Mouse (Mus musculus) adipocyte (in vitro differentiated cells): ENCODE measurements around the gene Gm5617.
A peak's percentile ranks its signal among the peaks of the same experiment; 100 is the strongest.
"Not testable (repeated sequence)": the region's sequence is repeated elsewhere in the genome, so short reads cannot be mapped to it uniquely, and the experiment has no call there.

Experiments
- DNase-seq: peaks from one replicate; pipeline ENCODE4 v3.0.0-alpha.2; 2016; ENCODE audit warnings: low spot score

Gm5617 gene

DNA sequence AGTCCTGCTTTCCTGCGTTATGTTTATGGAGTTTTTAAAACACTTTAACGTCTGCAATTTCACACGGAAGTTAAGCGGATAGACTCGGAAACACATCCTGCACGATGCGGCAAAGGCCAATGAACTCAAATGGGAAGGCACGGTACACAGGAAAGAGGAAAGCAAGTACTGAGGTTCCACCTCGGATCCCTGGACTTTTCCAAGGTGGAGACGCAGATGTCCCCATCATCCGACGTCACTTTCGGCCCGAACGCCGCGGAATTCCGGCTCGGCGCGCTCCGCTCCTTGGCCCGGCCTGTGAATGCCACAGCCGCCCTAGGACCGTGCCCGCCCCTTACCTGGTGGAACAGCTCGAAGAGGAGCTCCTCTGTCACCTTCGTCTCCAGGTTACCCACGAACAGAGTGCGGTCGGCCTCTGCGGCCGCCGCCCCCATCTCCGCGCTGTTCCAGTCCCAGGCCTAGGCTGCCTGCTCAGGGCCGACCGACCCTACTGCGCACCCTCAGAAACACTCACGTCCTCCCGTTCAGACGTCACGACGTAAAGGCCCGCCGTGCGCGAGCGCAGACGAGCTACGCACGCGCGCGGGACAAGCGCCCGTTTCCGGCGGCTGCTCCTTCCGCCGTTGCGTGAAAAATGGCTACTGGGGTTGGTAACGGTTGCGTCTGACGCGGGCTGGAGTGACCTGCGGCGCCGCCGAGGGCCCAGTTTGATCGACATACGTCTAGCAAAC, at the start of gene Gm5617, which contains the start of gene Rbm7:
Gene Gm5617, plus strand, starts transcription at position 626 of the 731 bp plus-strand sequence.
Gene Rbm7, minus strand, starts transcription at position 483 of the 731 bp plus-strand sequence.
- DNase-seq = peak; percentile 93

DNA sequence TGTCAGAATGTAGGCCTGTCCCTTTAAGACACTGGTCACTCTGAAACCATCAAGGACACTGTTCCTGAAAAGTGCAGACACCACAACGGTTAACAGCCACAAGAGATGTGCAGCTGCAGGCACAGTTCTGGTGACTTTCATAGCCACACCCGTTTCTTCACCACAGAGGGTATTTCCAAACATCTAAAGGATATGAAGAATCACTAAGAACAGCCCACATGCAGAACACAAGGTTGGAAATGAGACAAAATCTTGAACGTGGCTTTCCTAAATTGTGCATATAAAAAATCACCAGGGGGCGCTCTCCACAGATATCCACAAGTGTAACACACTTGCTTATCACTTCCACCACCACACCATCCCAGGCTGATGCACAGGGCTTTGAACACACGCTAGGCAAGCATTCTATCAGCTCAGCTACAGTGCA, 47.4 kb upstream of the Gm5617 start:
- peak; percentile 47 for DNase-seq

DNA sequence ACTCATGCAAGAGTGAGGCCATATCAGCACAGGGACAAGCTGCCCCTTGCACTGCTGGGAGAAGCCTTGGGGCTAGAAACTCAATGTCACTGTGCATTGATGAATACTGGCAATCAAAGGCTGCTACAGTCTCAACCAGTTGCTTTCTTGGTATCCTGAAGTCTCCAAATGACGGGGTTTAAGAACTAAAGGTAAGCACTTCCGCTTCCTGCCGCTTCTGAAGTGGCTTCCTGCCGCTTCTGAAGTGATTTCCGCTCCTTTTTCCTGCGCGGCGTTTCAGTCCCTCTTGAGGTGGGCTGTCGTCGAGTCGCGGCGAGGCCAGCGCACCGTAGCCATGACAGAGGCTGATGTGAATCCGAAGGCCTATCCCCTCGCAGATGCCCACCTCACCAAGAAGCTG, 45.2 kb upstream of the Gm5617 start:
- no peak for DNase-seq

DNA sequence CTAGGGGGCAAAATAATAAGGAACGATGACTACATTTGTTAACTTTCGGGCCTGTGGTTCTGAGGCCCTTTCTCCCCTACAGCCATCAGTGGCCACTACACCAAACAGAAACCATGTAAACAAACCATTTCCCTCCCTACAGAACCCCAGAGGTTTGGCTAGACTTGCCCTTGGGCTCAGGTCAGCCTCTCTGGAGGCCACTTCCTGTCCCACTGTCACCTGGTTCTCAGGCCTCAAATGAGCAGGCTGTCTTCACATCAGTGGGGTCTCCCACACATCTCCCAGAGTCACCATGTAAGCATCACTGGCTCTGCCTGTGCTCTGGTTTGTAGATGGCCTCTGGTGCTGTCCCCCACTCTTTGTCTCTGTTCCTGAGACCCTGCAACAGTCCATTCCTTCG, 39.3 kb upstream of the Gm5617 start:
- DNase-seq = no peak

DNA sequence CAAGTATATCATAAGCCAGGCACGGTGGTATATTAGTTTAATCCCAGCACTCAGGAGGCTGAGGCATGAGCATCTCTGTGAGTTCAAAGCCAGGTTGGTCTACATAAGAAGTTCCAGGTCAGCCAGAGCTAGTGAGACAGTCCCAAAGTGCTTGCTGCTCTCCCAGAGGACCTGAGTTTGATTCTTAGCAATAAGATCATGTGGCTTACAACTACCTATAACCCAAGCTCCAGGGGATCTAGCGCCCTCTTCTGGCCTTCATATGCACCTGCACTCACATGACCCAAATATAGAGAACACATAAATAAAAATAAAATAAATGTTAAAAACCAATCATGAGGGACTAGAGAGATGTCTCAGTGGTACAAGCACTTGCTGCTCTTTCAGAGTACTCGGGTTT, 36.4 kb upstream of the Gm5617 start:
- no peak for DNase-seq

DNA sequence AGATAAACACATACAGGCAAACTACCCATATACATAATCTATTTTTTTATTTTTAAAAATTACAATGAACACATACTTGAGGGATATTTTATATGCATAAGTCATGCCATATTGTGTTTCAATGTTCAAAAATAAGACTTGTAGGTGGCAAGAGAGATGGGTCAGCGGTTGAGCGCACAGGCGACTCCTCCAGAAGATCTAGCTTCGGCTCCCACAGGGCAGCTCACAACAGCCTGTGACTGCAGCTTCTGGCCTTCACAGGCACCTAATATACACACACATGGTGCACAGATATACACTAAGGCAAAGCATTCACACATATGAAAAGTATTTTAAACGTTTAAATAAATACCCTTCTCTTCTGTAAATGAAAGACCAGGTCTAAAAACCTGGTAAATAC, 35.9 kb upstream of the Gm5617 start:
- DNase-seq = no peak

DNA sequence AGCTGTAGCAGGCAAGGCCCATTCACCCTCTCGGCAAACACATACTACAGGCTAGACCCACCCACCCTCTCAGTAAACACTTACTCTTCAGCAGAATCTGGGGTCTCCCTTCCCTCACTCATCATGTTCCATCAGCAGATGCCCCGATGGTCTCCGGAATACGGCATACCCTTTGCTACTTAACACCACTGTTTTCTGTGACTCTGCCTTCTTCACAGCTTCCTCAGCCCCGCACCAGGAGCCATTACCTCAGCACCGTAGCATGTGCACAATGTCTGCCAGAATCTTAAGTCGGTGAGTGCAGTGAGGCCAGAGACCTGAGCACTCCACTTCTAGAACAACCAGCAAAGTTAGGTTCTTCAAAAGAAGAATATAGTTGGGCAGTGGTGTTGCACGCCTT, 34.5 kb upstream of the Gm5617 start:
- DNase-seq = no peak

DNA sequence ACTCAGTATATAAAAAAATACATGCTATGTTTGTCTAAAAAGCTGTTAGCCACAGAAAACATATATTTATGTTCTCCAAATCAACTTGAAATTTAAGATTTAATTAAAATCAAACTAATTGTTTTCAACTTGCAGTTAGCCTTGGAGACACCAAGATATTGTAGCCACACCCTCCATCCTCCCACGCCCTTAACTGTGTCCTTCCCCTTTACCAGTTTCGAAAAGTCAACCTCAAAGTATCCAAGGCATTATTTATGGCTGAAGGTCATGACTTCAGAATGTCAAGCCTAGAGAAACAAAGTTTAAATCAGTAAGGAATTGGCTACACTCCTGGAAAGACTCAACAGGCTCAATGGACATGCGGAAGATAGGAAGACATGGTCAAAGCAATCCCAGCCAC, 33.7 kb upstream of the Gm5617 start:
- DNase-seq = no peak

DNA sequence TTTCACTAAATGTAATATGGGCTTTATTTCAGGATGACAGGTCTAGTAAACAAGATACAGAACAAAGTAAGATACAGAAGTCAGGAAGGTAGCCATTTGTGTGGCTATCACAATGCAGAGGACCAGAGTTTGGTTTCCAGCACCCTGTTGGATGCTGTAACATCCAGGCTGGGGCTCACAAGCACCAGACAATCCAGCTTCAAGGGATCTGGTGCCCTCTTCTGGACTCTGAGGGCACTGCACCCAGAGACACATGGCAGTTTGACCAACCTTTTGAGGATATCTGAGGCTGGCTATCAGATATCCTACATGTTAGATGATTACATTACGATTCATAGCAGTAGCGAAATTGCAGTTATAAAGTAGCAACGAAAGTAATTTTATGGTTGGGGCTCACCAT, 29.6 kb upstream of the Gm5617 start:
- DNase-seq = no peak

DNA sequence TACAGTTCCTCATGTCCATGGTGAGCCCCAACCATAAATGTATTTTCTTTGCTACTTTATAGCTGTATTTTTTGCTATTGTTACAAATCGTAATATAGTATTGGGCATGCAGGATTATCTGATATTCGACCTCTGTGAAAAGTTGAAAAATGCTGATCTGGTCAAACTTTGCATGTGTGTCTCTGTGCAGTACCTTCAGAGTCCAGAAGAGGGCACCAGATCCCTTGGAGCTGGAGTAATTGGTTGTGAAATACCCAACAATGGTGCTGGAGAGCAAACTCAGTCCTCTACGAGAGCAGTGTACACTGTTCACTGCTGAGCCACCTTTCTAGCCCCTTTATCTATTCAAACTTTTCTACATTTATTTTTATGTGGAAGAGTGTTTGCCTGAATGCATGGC, 28.4 kb upstream of the Gm5617 start:
- DNase-seq = peak; percentile 82

DNA sequence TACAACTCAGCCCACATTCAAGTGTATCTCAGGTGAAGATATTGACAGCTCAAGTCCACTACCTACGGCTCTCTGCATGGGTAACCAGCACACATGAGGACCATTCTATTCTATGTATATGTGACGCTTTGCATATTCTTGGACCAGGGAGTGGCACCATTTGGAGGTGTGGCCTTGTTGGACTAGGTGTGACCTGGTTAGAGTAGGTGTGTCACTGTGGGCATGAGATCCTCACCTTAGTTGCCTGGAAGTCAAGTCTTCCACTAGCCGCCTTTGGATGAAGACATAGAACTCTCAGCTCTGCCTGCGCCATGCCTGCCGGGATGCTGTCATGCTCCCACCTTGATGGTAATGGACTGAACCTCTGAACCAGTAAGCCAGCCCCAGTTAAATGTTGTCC, 27.8 kb upstream of the Gm5617 start:
- not testable (repeated sequence) for DNase-seq

DNA sequence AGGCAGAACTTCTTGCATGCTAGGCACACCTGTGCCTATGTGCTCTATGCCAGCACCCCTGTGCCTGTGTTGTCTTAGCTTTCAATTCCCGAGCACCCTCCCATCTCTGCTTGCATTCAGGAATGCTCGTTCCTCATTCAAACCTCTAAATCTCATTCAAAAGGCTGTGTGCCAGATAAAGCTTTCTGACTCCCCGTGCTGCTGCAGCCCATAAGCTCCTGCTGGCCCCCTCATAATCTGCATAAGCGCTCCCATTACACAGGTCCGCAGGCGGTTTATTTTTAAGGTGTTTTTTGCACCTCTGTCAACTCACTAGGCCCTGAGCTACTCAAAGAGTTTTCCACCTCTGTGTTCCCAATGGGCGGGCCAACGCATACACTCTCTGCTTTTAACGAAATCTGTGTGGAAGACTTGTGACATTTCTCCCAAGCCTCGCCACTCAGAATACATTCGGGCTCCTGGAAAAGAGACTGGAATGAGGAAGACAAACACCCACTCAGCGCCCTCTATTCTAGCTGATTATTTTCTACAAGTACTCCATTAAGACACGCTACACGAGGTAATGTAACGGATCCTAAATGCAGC, 22.7 kb upstream of the Gm5617 start:
- no peak for DNase-seq

DNA sequence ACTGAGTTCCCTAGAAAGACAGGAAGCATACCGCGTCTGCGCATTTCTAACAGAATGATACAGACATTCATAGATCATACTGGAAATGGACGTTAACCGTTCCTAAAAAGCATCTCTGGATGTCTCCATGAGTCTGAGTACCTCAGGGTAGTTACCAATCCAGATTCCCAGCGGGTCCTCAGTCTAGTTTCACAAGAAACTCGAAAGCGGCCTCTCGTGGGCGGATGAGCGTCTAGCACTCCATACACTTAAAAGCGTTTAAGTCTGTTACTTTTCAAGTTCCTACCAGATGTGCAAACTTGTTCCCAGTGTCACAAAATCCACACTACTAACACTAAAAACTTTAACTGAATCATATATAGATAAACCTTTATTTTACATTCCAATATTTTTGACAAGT, 22.1 kb upstream of the Gm5617 start:
- DNase-seq = no peak

DNA sequence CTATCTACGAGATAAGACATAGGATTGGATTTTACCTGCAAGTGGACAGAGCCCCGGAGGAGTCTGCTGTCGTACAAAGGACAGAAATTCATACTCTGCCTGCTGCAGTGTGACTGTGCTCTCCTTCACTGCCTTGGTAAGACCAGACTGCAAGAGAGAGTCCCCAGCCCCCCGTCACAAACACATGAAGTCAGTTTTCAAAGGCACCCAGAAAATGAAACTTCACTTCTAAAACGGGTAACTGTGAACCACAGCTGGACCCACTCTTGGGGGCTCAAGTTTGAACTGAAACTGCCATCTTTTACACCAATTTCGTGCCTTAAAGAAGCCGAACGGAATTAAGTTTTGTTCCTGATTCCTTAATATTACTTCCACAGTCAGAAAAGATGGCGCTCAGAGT, 20.9 kb upstream of the Gm5617 start:
- no peak for DNase-seq

DNA sequence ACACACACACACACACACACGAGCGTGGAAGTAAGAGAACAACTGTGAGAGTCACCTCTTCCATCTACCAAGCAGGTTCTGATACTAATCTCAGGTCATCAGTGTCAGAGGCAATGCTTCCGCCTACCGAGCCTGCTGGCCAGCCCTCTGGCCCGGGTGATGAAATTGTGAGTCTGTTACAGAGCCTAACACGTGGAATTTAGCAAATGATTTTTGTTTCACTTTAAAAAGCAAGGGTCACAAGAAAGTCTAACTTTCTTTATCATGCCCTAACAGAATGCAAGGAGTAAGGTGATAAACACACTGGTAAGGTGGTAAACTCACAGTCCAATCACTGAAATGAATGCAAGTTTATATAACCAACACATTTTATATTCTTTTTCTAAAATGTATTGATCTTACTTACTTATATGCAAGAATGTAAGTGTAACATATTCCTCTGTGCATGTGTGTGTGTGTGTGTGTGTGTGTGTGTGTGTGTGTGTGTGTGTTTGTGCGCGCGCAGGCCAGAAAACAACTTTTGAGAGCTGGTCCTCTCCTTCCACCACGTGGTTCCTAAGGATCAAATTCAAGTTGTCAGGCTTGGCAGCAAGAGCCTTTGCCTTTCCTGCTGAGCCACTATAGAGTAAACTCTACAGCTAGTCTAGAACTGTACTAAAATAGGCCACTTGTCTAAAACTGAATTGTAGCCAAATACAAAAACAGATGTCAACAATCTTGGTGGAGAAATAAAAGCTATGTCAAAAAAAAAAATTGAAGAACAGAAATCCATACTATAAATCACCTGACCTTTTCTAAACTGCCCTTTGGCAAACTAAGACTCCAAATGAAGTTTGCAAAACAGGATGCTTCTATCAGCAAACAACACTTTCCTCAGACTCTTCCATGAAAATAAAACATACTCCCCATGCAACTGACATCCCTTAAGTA, 18.7 kb upstream of the Gm5617 start:
- DNase-seq = peak; percentile 47

DNA sequence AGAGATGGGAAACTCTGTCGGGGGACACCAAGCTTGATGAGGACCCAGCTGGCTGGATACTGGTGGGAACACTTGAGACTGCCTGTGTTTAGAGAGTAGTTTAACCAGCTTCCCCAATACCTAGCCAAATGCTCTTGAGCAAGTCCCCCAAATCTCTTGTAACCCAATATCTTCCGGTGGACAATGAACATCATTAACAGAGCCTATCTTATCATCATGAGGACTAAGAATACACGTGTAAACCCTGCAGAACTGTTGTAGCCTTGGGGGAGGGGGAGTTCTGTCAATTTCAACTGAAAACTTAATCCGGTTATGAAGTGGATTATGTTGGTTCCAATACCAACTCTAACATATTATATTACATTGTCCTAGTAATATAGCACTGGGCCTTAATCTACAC, 16.4 kb upstream of the Gm5617 start:
- no peak for DNase-seq

DNA sequence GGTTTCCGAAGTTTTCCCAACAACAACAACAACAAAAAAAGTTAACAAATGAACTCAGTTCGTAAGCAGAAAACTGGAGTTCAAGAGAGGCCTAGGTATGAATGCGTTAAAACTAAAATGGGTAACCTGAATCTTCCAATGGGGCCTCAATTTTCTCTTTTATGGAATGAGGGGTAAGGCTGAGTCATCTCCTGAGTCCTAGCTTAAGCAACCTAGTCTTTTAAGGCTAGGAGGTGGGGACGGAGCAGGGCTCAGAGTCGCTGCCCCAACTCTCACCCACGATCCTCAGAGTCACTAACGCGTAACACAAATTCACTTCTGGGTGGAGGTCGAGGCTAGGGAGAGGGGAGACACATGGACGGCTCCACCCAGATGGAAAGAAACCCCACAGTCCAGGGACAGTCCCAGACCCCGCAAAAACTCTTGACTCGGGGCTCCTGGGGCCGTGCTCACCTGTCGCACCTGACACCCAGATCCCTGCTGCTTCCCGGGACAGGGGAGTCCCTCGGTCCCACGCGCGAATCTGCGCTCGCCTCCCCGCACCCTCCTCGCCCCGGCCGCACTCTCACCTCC, 15.3 kb upstream of the Gm5617 start:
- peak; percentile 46 for DNase-seq

DNA sequence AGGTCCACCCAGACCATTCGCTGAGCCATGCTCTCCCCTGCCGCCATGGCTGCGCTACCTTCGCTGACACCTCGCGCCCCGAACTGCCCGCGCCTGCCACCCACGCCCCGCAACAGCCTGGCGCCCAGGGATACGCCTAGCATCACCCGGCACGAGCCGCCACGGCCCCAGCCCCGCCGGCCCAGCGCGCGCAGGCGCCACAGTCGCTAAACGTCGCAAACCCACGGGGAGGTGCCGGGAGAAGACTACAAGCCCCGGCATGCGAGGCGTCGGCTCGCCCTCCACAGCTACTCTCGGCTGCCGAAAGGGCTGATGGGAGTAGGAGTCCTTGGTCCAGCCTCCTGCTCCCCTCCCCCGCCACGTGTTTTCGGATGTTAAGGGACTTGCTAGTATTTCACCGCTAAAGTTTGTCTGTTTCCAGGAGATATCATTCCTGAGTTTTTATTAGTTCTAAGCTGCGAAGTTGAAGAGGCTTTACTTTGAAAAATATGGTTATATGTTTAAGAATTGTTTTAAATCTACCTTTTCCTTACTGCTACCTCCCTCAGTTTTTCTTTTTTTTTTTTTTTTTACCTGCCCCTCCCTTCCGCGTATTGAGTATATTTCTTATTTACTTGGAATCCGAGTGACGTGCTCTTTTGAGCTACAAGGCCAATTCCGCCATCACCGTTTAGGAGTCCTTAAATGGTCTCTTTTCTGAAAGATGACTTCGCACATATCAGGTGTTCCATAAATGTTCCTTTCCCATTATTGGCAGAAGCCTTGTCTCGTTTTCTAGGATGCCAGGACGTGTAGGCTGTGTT, 14.6 kb upstream of the Gm5617 start, which contains the start of gene Rexo2:
Gene Rexo2, minus strand, starts transcription at position 213 of the 803 bp plus-strand sequence.
- peak; percentile 94 for DNase-seq

DNA sequence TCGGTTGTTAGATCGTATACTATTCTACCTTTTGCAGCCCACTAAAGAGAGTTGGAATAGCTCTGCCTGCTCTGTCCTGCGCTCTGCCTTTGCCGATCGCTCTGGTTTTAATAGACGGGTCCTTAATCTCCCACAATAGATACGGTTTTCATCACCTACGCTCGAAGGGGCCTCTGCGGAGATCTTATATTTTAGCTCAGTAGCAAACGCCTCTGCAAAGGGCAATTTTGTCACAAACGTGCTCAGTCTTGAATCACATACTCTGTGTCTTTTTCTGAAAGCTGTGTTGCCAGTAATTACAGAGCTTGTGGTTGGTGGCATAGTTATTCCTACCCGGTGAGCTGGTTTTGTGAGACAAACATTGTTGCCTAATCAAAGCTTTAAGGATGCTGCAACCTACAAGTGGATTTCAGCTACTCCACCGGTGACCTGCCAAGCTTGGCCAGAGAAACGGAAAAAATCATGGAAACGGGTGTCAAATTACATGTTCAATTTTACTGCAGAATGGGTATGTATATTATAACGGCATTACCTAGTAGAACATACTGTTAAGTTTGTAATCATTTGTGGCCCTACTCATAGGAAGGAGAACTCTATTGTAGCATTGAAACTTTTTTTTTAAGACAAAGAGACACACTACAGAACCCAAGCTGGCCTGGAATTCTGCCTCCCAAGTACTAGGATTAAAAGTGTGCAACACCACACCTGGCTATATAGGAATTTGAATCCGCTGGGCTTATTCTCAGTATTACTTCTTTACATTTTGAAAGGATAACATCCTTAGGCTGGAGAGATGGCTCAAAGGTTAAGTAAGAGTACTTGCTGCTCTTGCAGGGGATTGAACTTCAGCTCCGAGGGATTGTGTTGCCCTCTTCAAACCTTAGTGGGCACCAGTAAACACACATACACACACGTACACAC, 13.8 kb upstream of the Gm5617 start:
- peak; percentile 66 for DNase-seq

DNA sequence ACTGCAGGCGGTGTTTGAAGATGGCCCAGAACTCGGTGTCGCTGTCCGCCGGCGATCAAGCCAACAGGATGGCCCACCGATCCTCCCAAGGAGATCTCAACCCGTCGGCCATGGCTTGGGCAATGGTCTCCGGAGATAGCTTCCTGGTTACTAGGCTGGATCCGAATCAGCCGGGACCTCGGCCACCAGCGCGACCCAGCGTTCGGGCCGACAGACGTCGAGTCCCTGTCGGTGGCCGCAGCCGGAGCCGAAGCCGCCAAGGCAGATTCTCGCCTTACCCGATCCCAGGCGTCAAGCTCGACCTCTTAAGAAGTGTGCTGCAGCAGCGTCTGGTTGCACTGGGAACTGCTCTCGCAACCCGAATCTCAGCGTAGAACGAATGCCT, 298 bp downstream of the Gm5617 start:
- DNase-seq = no peak
